Mouse (Mus musculus) G1E (cell line): ENCODE data around the gene Mtor. TPM values are rescaled to one million over a fixed set of nuclear protein-coding genes. Genes with fewer than 3 reads are reported as not detected.

ENCODE experiments used
- ATAC-seq: 2 replicates; pipeline ENCODE4 v1.8.0; 2016; ENCODE audit warnings: mild to moderate bottlenecking; ENCODE audit not compliant: insufficient number of reproducible peaks, poor library complexity, low FRiP score, severe bottlenecking; ENCODE audit errors: extremely low read depth
- DNase-seq: peaks from one replicate; pipeline ENCODE4 v3.0.0; 2012; ENCODE audit warnings: low spot score
- H3K27me3 ChIP-seq: 2 replicates; pipeline ENCODE4 v1.6.1; 2012; ENCODE audit warnings: mild to moderate bottlenecking, low read length, inconsistent platforms; ENCODE audit not compliant: insufficient read depth
- H3K36me3 ChIP-seq: replicated peaks from 2 replicates; pipeline ENCODE3; 2012; ENCODE audit warnings: mild to moderate bottlenecking, inconsistent platforms
- H3K4me1 ChIP-seq: 2 replicates; pipeline ENCODE4 v1.6.1; 2012; ENCODE audit warnings: low read depth, low read length, inconsistent platforms, mixed read lengths; ENCODE audit not compliant: insufficient read depth
- H3K4me3 ChIP-seq: 2 replicates; pipeline ENCODE4 v1.5.1; 2012; ENCODE audit warnings: low read depth, mild to moderate bottlenecking, inconsistent platforms, low read length, moderate library complexity, mixed read lengths
- H3K9me3 ChIP-seq: replicated peaks from 2 replicates; pipeline ENCODE4 v1.6.1; 2012; ENCODE audit warnings: inconsistent platforms
- CTCF ChIP-seq: IDR thresholded peaks from 2 replicates; pipeline ENCODE4 v1.5.1; 2012; ENCODE audit warnings: low read depth, low read length, inconsistent platforms, mixed read lengths
- GATA1 ChIP-seq: IDR thresholded peaks from 2 replicates; pipeline ENCODE4 v1.6.1; 2012; ENCODE audit warnings: borderline replicate concordance, low read length, inconsistent platforms, mixed read lengths
- GATA2 ChIP-seq: IDR thresholded peaks from 2 replicates; pipeline ENCODE4 v1.6.1; 2012; ENCODE audit warnings: low read depth, low read length, inconsistent platforms, borderline replicate concordance
- POLR2AphosphoS5 ChIP-seq: IDR thresholded peaks from 2 replicates; pipeline ENCODE4 v1.6.1; 2012; ENCODE audit warnings: low read depth, low read length, inconsistent platforms; ENCODE audit not compliant: insufficient replicate concordance
- TAL1 ChIP-seq: conservative IDR thresholded peaks from 2 replicates; pipeline ENCODE4 v1.6.1; 2012; ENCODE audit warnings: low read depth, low read length, inconsistent platforms, mixed read lengths
- polyA plus RNA-seq: library from polyadenylated mRNA; stranded (reverse); fragments of >175 nt; gene quantifications from 2 replicates; pipeline ENCODE4 v1.2.3, GENCODE M21; 2012
- total RNA-seq, 2 experiments: library from RNA; stranded (forward) in 1 of 2; stranded (reverse) in 1 of 2; fragments of 200-1000 nt in 1 of 2; fragments of >200 nt in 1 of 2; fragmentation: Nextera tagmentation in 1 of 2; gene quantifications; 2 replicates each; pipeline ENCODE4 v1.2.3; 2014 to 2017

Gene Mtor
- total and polyA plus RNA-seq, 3 experiments = 11.3 to 41.7 (median 13.8) TPM

GRCm38 (mm10) chr4:148508084-148508849 lies 59.9 kb downstream of the Mtor start:
- Histone ChIP-seq H3K9me3 (no peaks in the 10 kb centered on the region), H3K4me3 (no peak overlapping the region), H3K36me3 (peaks cover 81% of the 10 kb centered on the region), H3K27me3 (no peaks in the 10 kb centered on the region), H3K4me1 (0 out of 2 replicates have a peak, but pooled peaks cover 4% of the 10 kb centered on the region)
- ATAC-seq = no peak
- DNase-seq = no peak
- TF ChIP-seq CTCF = no peak
- TF ChIP-seq GATA1 = no peak
- no peak for TF ChIP-seq GATA2
- no peak for TF ChIP-seq POLR2AphosphoS5
- no peak for TF ChIP-seq TAL1

- H3K4me3 ChIP-seq = no peak overlapping the region
- DNase-seq (no peak), ATAC-seq (no peak)
- no peak for TF ChIP-seq GATA1
- no peak for TF ChIP-seq CTCF
- TF ChIP-seq GATA2 = no peak
- no peak for TF ChIP-seq TAL1
- TF ChIP-seq POLR2AphosphoS5 = no peak
- peaks cover 81% of the 10 kb centered on the region for H3K36me3 ChIP-seq
- H3K9me3 ChIP-seq = no peaks in the 10 kb centered on the region
- H3K27me3 ChIP-seq = no peaks in the 10 kb centered on the region
- 0 out of 2 replicates have a peak, but pooled peaks cover 4% of the 10 kb centered on the region for H3K4me1 ChIP-seq
Observed at GRCm38 (mm10) chr4:148509450-148510084, 61.2 kb downstream of the Mtor start.

- peaks cover 83% of the 10 kb centered on the region for H3K36me3 ChIP-seq
- no peak for ATAC-seq
- no peak for TF ChIP-seq GATA2
Observed at GRCm38 (mm10) chr4:148510691-148511090, 62.3 kb downstream of the Mtor start.

DNA sequence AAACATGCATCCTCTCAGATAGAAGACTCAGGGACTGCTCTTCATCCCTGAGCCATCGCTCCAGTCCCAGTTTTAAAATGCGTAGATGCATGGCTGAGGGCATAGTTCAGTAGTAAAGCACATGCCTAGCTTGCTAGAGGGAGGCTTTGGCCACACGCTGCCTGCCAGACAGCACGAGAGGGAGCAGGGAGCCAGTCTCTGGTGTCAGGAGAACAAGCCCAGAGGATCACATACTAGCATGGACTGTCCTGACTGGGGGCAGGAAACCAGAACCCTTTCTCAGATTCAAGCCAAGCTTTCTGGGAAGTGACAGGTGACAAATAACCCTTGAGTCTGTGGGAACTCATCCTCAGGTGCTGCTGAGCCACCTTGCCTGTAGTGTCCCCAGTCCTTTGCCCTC lies 62.9 kb downstream of the Mtor start:
- no peak for DNase-seq
- Histone ChIP-seq H3K36me3 (peaks cover 82% of the 10 kb centered on the region), H3K4me3 (no peak overlapping the region), H3K4me1 (0 out of 2 replicates have a peak, but pooled peaks cover 4% of the 10 kb centered on the region), H3K27me3 (no peaks in the 10 kb centered on the region), H3K9me3 (no peaks in the 10 kb centered on the region)
- TF ChIP-seq CTCF = no peak
- TF ChIP-seq GATA2 = no peak
- no peak for TF ChIP-seq TAL1
- no peak for TF ChIP-seq GATA1
- no peak for TF ChIP-seq POLR2AphosphoS5
- ATAC-seq = no peak

More at GRCm38 (mm10) chr4:148510691-148511090, 62.3 kb downstream of the Mtor start:
- Histone ChIP-seq H3K27me3 (no peaks in the 10 kb centered on the region), H3K4me3 (no peak overlapping the region), H3K9me3 (no peaks in the 10 kb centered on the region), H3K4me1 (0 out of 2 replicates have a peak, but pooled peaks cover 4% of the 10 kb centered on the region)
- no peak for DNase-seq

DNA sequence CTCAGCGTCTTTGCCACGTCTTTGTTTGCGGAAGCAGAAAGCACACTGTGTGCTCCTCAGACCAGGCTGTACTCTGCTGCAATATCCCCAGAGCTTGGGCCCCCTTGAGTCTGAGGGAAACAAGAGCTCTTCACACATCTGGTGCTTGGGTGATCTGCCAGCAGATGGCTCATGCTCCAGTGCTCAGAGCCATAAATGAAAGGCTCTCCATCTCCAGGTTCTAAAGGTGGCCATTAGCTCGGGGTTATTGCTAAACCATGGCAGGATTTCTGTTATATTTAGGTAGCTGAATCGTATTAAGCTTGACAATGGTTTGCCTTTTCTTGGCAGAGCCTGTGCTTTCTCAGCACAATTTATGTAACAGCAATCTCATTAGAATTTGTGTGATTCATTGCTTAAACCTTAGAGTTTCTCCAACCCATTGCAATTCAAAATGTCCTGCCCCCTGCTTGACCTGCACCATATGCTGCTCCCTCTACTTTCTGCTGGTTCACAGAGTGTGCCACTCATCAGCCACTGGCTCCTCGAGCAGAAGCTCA lies 64.7 kb downstream of the Mtor start:
- DNase-seq = no peak
- peaks cover 86% of the 10 kb centered on the region for H3K36me3 ChIP-seq
- H3K4me1 ChIP-seq = 0 out of 2 replicates have a peak, but pooled peaks cover 4% of the 10 kb centered on the region
- H3K4me3 ChIP-seq = no peak overlapping the region
- H3K9me3 ChIP-seq = no peaks in the 10 kb centered on the region
- no peak for TF ChIP-seq GATA2
- TF ChIP-seq TAL1 = no peak
- TF ChIP-seq CTCF = no peak
- no peak for TF ChIP-seq GATA1
- no peak for ATAC-seq
- no peaks in the 10 kb centered on the region for H3K27me3 ChIP-seq

- ATAC-seq (no peak), DNase-seq (no peak)
- Histone ChIP-seq H3K4me1 (no peaks in the 10 kb centered on the region), H3K4me3 (no peak overlapping the region), H3K9me3 (no peaks in the 10 kb centered on the region), H3K27me3 (no peaks in the 10 kb centered on the region), H3K36me3 (peaks cover 91% of the 10 kb centered on the region)
- TF ChIP-seq TAL1 = no peak
- TF ChIP-seq GATA2 = no peak
- no peak for TF ChIP-seq GATA1
- TF ChIP-seq POLR2AphosphoS5 = no peak
- no peak for TF ChIP-seq CTCF
Observed at GRCm38 (mm10) chr4:148515313-148515712, 66.9 kb downstream of the Mtor start.
